Mouse (Mus musculus) liver, embryonic 11.5 days (tissue): ENCODE results near the gene Scaf4. TPM values are rescaled to one million over a fixed set of nuclear protein-coding genes. Genes with fewer than 3 reads are reported as not detected.

Experiments
- ATAC-seq: fragments of 200-750 bp; cut with Nextera tagmentation; replicated peaks from 2 replicates; pipeline ENCODE4 v1.8.0; 2017; ENCODE audit warnings: moderate number of reproducible peaks, mild to moderate bottlenecking, moderate TSS enrichment, moderate library complexity; ENCODE audit not compliant: low FRiP score
- DNase-seq: peaks from one replicate; pipeline ENCODE4 v3.0.0-alpha.2; 2017; ENCODE audit warnings: low spot score
- H3K27ac ChIP-seq: fragments of 300-500 bp; sonication (generic); 2 replicates; pipeline ENCODE4 v1.5.1; 2014; ENCODE audit warnings: mild to moderate bottlenecking, low read depth, low read length, control low read depth
- H3K27me3 ChIP-seq: fragments of 300-500 bp; sonication (generic); replicated peaks from 2 replicates; pipeline ENCODE4 v1.6.1; 2014; ENCODE audit warnings: low read length, mixed read lengths; ENCODE audit not compliant: control insufficient read depth, insufficient read depth
- H3K36me3 ChIP-seq: fragments of 300-500 bp; sonication (generic); 2 replicates; pipeline ENCODE4 v1.6.1; 2014; ENCODE audit warnings: mild to moderate bottlenecking, low read length, moderate library complexity, mixed read lengths; ENCODE audit not compliant: control insufficient read depth, insufficient read depth
- H3K4me1 ChIP-seq: fragments of 300-500 bp; sonication (generic); replicated peaks from 2 replicates; pipeline ENCODE4 v1.6.1; 2014; ENCODE audit warnings: low read length, mixed read lengths; ENCODE audit not compliant: control insufficient read depth, insufficient read depth
- H3K4me2 ChIP-seq: fragments of 300-500 bp; sonication (generic); 2 replicates; pipeline ENCODE4 v1.6.1; 2014; ENCODE audit warnings: mild to moderate bottlenecking, control low read depth, moderate library complexity
- H3K4me3 ChIP-seq: fragments of 300-500 bp; sonication (generic); 2 replicates; pipeline ENCODE4 v1.5.1; 2014; ENCODE audit warnings: low read depth, low read length, control low read depth
- H3K9ac ChIP-seq: fragments of 300-500 bp; sonication (generic); 2 replicates; pipeline ENCODE4 v1.6.1; 2014; ENCODE audit warnings: low read depth, low read length, control low read depth
- H3K9me3 ChIP-seq: fragments of 300-500 bp; sonication (generic); 2 replicates; pipeline ENCODE4 v1.6.1; 2016; ENCODE audit warnings: low read length, inconsistent platforms, mixed read lengths; ENCODE audit not compliant: control insufficient read depth
- WGBS: fragments of 180-500 bp; shearing (Covaris S2); extraction: QIAGEN DNeasy Blood & Tissue Kit; methylation state at CpG from one replicate; pipeline ENCODE4 v1.1.7; 2014; 5-methylcytosine and 5-hydroxymethylcytosine counted together
- polyA plus RNA-seq: library from polyadenylated mRNA; unstranded; fragments of >200 nt; fragmentation: Nextera tagmentation; extraction: Ambion mirVana; gene quantifications from 2 replicates; pipeline ENCODE4 v1.2.1, GENCODE M21; 2014

Gene Scaf4
- polyA plus RNA-seq, 1 experiment from 2014 or later, result 38.4 TPM

DNA sequence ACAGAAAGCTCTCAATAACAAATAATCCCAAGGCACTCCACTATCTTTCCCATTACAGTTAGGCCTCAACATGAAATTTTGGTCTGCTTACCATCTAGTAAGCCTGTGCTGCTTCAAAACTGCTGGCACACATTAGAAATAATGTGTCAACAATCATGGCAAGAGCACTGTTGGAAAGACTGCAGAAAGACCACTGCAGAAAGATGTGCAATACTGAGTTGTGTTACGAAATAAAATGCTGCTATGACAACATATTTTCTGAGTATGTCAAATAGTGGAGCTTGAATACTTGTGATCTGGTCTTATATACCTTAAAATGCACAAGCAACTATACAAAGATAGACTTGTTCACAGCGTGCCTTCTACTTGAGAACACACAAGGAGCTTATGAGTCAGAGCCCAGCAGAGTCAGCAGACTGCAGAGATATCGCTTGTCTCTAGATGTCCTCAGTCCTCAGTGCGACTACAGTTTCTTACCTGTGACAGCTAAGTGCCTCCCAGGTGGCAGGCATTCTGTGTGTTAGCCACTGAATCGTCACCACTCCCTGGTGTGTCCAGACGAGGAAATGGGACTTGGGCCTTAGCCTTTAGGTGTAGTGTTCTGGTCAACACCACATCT, 45.1 kb downstream of the Scaf4 start:
- 89% methylated on average over 6 of the region's 6 CpGs for WGBS
- no peaks in the 10 kb centered on the region for H3K9me3 ChIP-seq
- H3K27me3 ChIP-seq, result no peaks in the 10 kb centered on the region
- H3K4me3 ChIP-seq, result no peak overlapping the region
- DNase-seq (no peak), ATAC-seq (no peak)
- H3K36me3 ChIP-seq, result peaks cover 18% of the 10 kb centered on the region
- H3K4me2 ChIP-seq, result no peak overlapping the region
- H3K9ac ChIP-seq, result no peak overlapping the region
- peaks cover 3% of the 10 kb centered on the region for H3K4me1 ChIP-seq
- H3K27ac ChIP-seq, result no peak overlapping the region

DNA sequence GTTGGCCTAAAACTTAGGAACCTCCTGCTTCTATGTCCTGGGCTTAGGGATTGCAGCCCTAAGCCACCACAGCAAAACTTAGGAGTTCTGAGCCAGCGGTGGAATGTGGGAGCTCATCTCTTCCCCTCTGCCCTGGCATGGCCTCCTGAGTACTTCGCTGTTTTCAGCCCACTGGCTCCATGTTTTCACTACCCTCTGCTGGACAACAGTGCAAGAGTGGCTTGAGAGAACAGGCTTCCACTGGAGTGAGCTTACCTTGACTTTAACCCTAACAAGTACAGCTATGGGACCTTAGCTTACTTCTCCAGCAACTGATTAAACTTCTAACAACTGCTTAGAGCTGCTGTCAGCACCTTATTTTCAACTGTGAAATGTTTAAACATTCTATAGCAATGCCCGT, 49.1 kb downstream of the Scaf4 start:
- ATAC-seq, result no peak
- H3K27ac ChIP-seq, result no peak overlapping the region

DNA sequence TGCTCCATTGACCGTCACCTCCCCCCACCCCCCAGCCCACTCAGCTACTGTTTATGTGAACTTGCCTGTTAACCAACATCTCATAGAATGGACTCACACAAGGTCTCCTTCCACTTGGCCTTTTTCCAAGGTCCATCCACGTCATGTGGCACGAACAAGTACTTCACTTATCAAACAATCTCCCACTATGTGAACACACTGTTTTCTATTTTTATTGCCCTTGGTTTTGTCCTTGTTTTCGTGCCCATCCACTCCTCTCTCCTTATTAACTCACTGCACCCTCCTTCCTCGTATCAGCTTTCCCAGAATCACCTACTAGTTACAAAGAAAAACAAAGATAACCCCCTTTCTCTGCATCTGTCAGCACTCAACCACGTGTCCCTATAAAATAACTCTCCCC, 49.7 kb downstream of the Scaf4 start:
- Histone ChIP-seq H3K4me1 (peaks cover 3% of the 10 kb centered on the region), H3K4me2 (no peak overlapping the region), H3K9me3 (no peaks in the 10 kb centered on the region), H3K36me3 (peaks cover 11% of the 10 kb centered on the region), H3K9ac (no peak overlapping the region), H3K4me3 (no peak overlapping the region), H3K27ac (no peak overlapping the region), H3K27me3 (no peaks in the 10 kb centered on the region)
- DNase-seq, result no peak
- 63% methylated on average over 6 of the region's 6 CpGs for WGBS
- ATAC-seq, result no peak

More for the DNA sequence above, 49.1 kb downstream of the Scaf4 start:
- Histone ChIP-seq H3K36me3 (peaks cover 10% of the 10 kb centered on the region), H3K9ac (no peak overlapping the region), H3K4me1 (peaks cover 3% of the 10 kb centered on the region), H3K9me3 (no peaks in the 10 kb centered on the region), H3K4me3 (no peak overlapping the region), H3K4me2 (no peak overlapping the region), H3K27me3 (no peaks in the 10 kb centered on the region)
- WGBS, result 88% methylated on average over 3 of the region's 3 CpGs
- DNase-seq, result no peak

DNA sequence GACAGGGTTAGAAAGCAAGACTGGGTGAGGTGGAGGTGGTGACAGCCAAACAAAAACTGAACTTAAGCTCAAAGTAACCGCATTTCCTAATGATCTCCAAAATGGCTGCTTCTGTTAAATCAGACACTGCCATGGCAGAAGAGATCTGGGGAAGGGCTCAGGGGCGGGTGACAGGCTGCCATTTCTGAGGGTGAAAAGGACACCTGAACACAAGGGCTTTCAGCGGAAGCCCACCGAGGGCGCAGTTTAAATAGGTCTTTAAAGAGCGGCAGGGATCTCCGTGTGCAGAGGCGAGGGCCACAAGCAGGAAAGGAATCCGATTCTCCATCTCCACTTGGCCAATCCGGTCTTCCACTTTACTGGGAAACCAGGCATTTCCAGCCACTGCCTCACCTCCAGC, 50.6 kb downstream of the Scaf4 start:
- H3K9ac ChIP-seq, result no peak overlapping the region
- no peaks in the 10 kb centered on the region for H3K9me3 ChIP-seq
- WGBS, result 92% methylated on average over 10 of the region's 10 CpGs
- peaks cover 3% of the 10 kb centered on the region for H3K4me1 ChIP-seq
- no peak overlapping the region for H3K4me3 ChIP-seq
- DNase-seq, result no peak
- no peaks in the 10 kb centered on the region for H3K27me3 ChIP-seq
- H3K4me2 ChIP-seq, result no peak overlapping the region
- H3K27ac ChIP-seq, result no peak overlapping the region
- ATAC-seq, result no peak
- H3K36me3 ChIP-seq, result peaks cover 10% of the 10 kb centered on the region

DNA sequence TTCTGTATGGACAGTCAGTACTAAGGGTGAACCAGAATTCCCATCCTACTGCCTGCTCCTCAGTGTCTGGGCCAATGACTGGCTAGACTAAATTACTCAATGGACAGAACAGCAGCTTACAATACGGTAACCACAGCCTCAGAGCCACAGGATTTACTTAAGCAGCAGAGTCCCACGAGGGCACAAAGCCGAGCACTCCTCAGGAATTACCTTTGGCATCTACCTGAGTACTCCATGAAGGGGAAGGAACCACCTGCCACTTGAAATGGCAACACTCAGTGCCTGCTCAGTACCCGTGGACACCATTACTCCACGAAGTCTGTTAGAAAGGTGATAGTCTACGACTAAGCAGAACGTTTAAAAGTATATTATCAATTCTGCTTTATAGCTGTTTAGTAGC, 53.0 kb downstream of the Scaf4 start:
- H3K9me3 ChIP-seq, result no peaks in the 10 kb centered on the region
- no peak for ATAC-seq
- no peaks in the 10 kb centered on the region for H3K27me3 ChIP-seq
- no peak overlapping the region for H3K9ac ChIP-seq
- no peak overlapping the region for H3K4me2 ChIP-seq
- WGBS, result 86% methylated on average over 7 of the region's 7 CpGs
- peaks cover 17% of the 10 kb centered on the region for H3K36me3 ChIP-seq
- H3K4me3 ChIP-seq, result no peak overlapping the region
- no peak overlapping the region for H3K27ac ChIP-seq
- no peak for DNase-seq
- peaks cover 3% of the 10 kb centered on the region for H3K4me1 ChIP-seq

DNA sequence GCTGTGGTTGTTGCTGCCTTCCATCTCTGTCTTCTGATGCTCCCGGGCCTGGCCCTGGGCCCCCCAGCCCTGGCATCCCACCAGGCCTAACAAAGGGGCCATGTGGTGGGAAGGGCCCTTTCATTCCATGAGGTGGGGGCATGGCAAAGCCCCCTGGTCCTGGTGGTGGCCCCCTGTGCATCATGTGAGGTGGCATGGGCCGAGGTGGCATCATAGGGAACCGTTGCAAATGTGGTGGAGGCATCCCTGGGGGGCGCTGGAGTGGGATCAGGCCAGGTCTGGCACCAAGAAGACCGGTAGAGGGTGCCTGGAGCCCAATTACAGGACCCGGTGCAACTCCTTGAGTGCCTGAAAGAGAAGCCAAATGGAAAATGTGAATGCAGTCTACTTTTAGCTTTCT, 54.4 kb downstream of the Scaf4 start:
- H3K4me2 ChIP-seq, result no peak overlapping the region
- H3K4me3 ChIP-seq, result no peak overlapping the region
- 85% methylated on average over 6 of the region's 6 CpGs for WGBS
- H3K4me1 ChIP-seq, result peaks cover 3% of the 10 kb centered on the region
- no peaks in the 10 kb centered on the region for H3K27me3 ChIP-seq
- H3K36me3 ChIP-seq, result peaks cover 27% of the 10 kb centered on the region
- ATAC-seq (no peak), DNase-seq (no peak)
- H3K9me3 ChIP-seq, result no peaks in the 10 kb centered on the region
- H3K27ac ChIP-seq, result no peak overlapping the region
- no peak overlapping the region for H3K9ac ChIP-seq

DNA sequence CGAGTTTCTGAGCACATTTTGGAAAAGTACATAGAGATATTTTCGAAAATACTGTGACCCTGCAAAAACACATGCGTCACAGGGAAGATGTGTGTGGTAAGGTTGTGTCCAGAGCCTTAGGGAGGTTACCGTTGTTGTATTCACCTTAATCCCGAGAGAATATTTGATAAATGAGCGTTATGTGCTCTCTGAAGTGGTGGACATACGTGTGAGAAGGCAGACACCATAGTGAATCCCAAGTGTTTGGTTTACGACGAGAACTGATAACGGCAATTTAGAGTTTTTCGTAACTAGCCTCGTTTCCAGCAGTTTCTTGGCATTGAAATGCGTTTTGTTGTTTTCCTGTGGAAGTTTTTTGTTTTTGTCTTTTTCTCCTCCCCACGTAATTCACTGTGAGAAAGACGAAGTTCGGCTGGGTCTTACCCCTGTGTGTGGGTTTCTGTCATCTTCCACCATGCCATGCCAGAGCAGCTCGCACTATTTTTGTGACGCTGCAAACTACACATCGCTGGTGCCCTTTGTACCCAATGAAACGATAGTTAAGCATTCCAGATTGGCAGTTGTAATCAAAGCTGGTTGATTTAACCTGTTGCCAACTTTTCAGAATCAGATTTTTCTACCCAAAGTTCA, 62.7 kb downstream of the Scaf4 start:
- Histone ChIP-seq H3K4me2 (peak overlapping the region; percentile 91), H3K9me3 (no peaks in the 10 kb centered on the region), H3K9ac (peak overlapping the region; percentile 97), H3K27ac (peak overlapping the region; percentile 95), H3K4me3 (peak overlapping the region; percentile 98), H3K27me3 (no peaks in the 10 kb centered on the region), H3K36me3 (peaks cover 32% of the 10 kb centered on the region), H3K4me1 (peaks cover 30% of the 10 kb centered on the region)
- DNase-seq (no peak), ATAC-seq (no peak)
- WGBS, result 5% methylated on average over 20 of the region's 20 CpGs

DNA sequence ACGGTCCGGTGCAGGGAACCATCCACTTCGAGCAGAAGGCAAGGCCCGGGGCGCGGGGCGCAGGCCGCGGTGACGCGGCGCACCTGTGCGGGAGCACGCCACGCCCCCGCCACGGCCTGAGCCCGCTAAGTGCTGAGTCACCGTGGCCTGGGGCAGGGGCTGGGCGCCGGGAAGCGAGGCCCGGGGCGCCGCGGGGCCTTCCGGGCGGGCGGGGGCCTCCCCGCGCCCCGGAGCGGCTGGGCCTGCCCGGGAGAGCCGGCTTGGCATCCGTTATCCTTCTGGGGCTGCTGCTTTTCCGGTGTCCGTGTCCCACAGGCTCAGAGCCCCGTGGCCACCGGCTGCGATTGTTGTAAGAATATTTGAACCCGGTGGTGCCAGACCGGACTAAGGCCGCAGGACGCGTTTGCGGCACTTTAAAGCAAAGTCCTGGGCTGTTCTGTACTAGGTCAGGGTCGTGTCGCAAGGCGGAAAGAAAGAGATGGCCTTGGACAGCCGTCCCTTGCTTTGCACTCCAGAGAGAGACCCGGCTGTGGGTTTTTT, 63.3 kb downstream of the Scaf4 start:
- Histone ChIP-seq H3K4me2 (peak overlapping the region; percentile 91), H3K27me3 (no peaks in the 10 kb centered on the region), H3K9me3 (no peaks in the 10 kb centered on the region), H3K27ac (peak overlapping the region; percentile 95), H3K4me1 (peaks cover 30% of the 10 kb centered on the region), H3K9ac (peak overlapping the region; percentile 97), H3K36me3 (peaks cover 26% of the 10 kb centered on the region), H3K4me3 (peak overlapping the region; percentile 98)
- DNase-seq, result no peak
- WGBS, result under 1% methylated on average over 52 of the region's 52 CpGs
- ATAC-seq, result peak; percentile 74
